Mouse (Mus musculus): ENCODE measurements around the gene Pik3r5. TPM values are rescaled to one million over a fixed set of nuclear protein-coding genes. Genes with fewer than 3 reads are reported as not detected.

Pik3r5 gene
- polyA plus RNA-seq, 1 experiment from 2014 or later, result 0.24 TPM

- TF ChIP-seq CTCF (IDR thresholded peaks at IDR 0.05; ENCODE audit: low read depth), result no peak
- Histone ChIP-seq H3K4me3 (ENCODE audit: low read depth, low read length) (no peak overlapping the region), H3K27ac (replicated peaks) (no peak overlapping the region), H3K4me2 (replicated peaks; ENCODE audit: low read depth) (no peak overlapping the region), H3K27me3 (ENCODE audit: control insufficient read depth, insufficient read depth, low read length) (peaks cover 5% of the 10 kb centered on the region; the same call in 1 of the 2 replicates), H3K9ac (ENCODE audit: low read length) (no peak overlapping the region), H3K36me3 (ENCODE audit: control insufficient read depth, insufficient read depth, low read length) (no peaks in the 10 kb centered on the region), H3K9me3 (ENCODE audit: control insufficient read depth, low read length) (no peaks in the 10 kb centered on the region), H3K4me1 (replicated peaks; ENCODE audit: control insufficient read depth, insufficient read depth) (0 out of 2 replicates have a peak, but pooled peaks cover 3% of the 10 kb centered on the region)
- ATAC-seq (ENCODE audit: low FRiP score, low TSS enrichment) (no peak), DNase-seq (ENCODE audit: low spot score) (no peak)
- 41% methylated on average over 8 of the region's 8 CpGs for WGBS
Observed at GRCm38 (mm10) chr11:68389621-68390020, 42.3 kb upstream of the Pik3r5 start.

- Histone ChIP-seq H3K4me1 (replicated peaks; ENCODE audit: control insufficient read depth, insufficient read depth) (0 out of 2 replicates have a peak, but pooled peaks cover 3% of the 10 kb centered on the region), H3K9ac (ENCODE audit: low read length) (no peak overlapping the region), H3K27ac (replicated peaks) (no peak overlapping the region), H3K4me3 (ENCODE audit: low read depth, low read length) (no peak overlapping the region), H3K4me2 (replicated peaks; ENCODE audit: low read depth) (no peak overlapping the region), H3K27me3 (ENCODE audit: control insufficient read depth, insufficient read depth, low read length) (0 out of 2 replicates have a peak, but pooled peaks cover 3% of the 10 kb centered on the region), H3K36me3 (ENCODE audit: control insufficient read depth, insufficient read depth, low read length) (no peaks in the 10 kb centered on the region), H3K9me3 (ENCODE audit: control insufficient read depth, low read length) (no peaks in the 10 kb centered on the region)
- 26% methylated on average over 19 of the region's 19 CpGs for WGBS
- ATAC-seq (ENCODE audit: low FRiP score, low TSS enrichment), result no peak
- DNase-seq (ENCODE audit: low spot score), result no peak
- no peak for TF ChIP-seq CTCF (IDR thresholded peaks at IDR 0.05; ENCODE audit: low read depth)
- TF ChIP-seq EP300 (optimal IDR thresholded peaks at IDR 0.05), result no peak
Observed at GRCm38 (mm10) chr11:68390381-68391287, 41.3 kb upstream of the Pik3r5 start.

- WGBS, result 70% methylated on average over 2 of the region's 2 CpGs
- TF ChIP-seq CTCF (IDR thresholded peaks at IDR 0.05; ENCODE audit: low read depth) (no peak), EP300 (optimal IDR thresholded peaks at IDR 0.05) (no peak)
- no peak for DNase-seq (ENCODE audit: low spot score)
- Histone ChIP-seq H3K4me2 (replicated peaks; ENCODE audit: low read depth) (no peak overlapping the region), H3K27me3 (ENCODE audit: control insufficient read depth, insufficient read depth, low read length) (0 out of 2 replicates have a peak, but pooled peaks cover 3% of the 10 kb centered on the region), H3K9ac (ENCODE audit: low read length) (no peak overlapping the region), H3K27ac (replicated peaks) (no peak overlapping the region), H3K4me3 (ENCODE audit: low read depth, low read length) (no peak overlapping the region), H3K9me3 (ENCODE audit: control insufficient read depth, low read length) (no peaks in the 10 kb centered on the region), H3K36me3 (ENCODE audit: control insufficient read depth, insufficient read depth, low read length) (no peaks in the 10 kb centered on the region), H3K4me1 (replicated peaks; ENCODE audit: control insufficient read depth, insufficient read depth) (no peaks in the 10 kb centered on the region)
- no peak for ATAC-seq (ENCODE audit: low FRiP score, low TSS enrichment)
Observed at GRCm38 (mm10) chr11:68393897-68394490, 37.9 kb upstream of the Pik3r5 start.

- Histone ChIP-seq H3K4me2 (replicated peaks; ENCODE audit: low read depth) (no peak overlapping the region), H3K9ac (ENCODE audit: low read length) (no peak overlapping the region), H3K36me3 (ENCODE audit: control insufficient read depth, insufficient read depth, low read length) (no peaks in the 10 kb centered on the region), H3K4me1 (replicated peaks; ENCODE audit: control insufficient read depth, insufficient read depth) (no peaks in the 10 kb centered on the region), H3K4me3 (ENCODE audit: low read depth, low read length) (no peak overlapping the region), H3K9me3 (ENCODE audit: control insufficient read depth, low read length) (no peaks in the 10 kb centered on the region), H3K27ac (replicated peaks) (no peak overlapping the region), H3K27me3 (ENCODE audit: control insufficient read depth, insufficient read depth, low read length) (0 out of 2 replicates have a peak, but pooled peaks cover 3% of the 10 kb centered on the region)
- ATAC-seq (ENCODE audit: low FRiP score, low TSS enrichment) (0 out of 2 replicates have a peak, but pooled peaks have one; percentile 4), DNase-seq (ENCODE audit: low spot score) (no peak)
- TF ChIP-seq CTCF (IDR thresholded peaks at IDR 0.05; ENCODE audit: low read depth), result no peak
- TF ChIP-seq EP300 (optimal IDR thresholded peaks at IDR 0.05), result no peak
- WGBS, result 46% methylated on average over 4 of the region's 4 CpGs
Observed at GRCm38 (mm10) chr11:68394749-68395148, 37.2 kb upstream of the Pik3r5 start.

- TF ChIP-seq CTCF (IDR thresholded peaks at IDR 0.05; ENCODE audit: low read depth), result no peak
- TF ChIP-seq EP300 (optimal IDR thresholded peaks at IDR 0.05), result no peak
- Histone ChIP-seq H3K4me3 (ENCODE audit: low read depth, low read length) (no peak overlapping the region), H3K9ac (ENCODE audit: low read length) (no peak overlapping the region), H3K36me3 (ENCODE audit: control insufficient read depth, insufficient read depth, low read length) (no peaks in the 10 kb centered on the region), H3K9me3 (ENCODE audit: control insufficient read depth, low read length) (no peaks in the 10 kb centered on the region), H3K27ac (replicated peaks) (no peak overlapping the region), H3K4me2 (replicated peaks; ENCODE audit: low read depth) (no peak overlapping the region), H3K4me1 (replicated peaks; ENCODE audit: control insufficient read depth, insufficient read depth) (0 out of 2 replicates have a peak, but pooled peaks cover 3% of the 10 kb centered on the region), H3K27me3 (ENCODE audit: control insufficient read depth, insufficient read depth, low read length) (0 out of 2 replicates have a peak, but pooled peaks cover 3% of the 10 kb centered on the region)
- 70% methylated on average over 5 of the region's 5 CpGs for WGBS
- DNase-seq (ENCODE audit: low spot score) (no peak), ATAC-seq (ENCODE audit: low FRiP score, low TSS enrichment) (no peak)
Observed at GRCm38 (mm10) chr11:68395546-68395945, 36.4 kb upstream of the Pik3r5 start.

All from stomach, postnatal 0 days (tissue).